Mouse (Mus musculus): Measurements from ENCODE around the gene 6330403K07Rik.
A peak's percentile ranks its signal among the peaks of the same experiment; 100 is the strongest.

6330403K07Rik gene

GRCm38 (mm10) chr11:70982557-70983228 lies 50.6 kb downstream of the 6330403K07Rik start, which contains the start of gene C1qbp:
TSS of gene C1qbp (minus strand) at chr11:70983026.
- peak; percentile 83 for DNase-seq (ENCODE audit: low read depth)

GRCm38 (mm10) chr11:70982030-70982429 lies 51.3 kb downstream of the 6330403K07Rik start:
- DNase-seq (ENCODE audit: low read depth), result no peak
